Mouse (Mus musculus): ENCODE results near the gene Pmvk. TPM values are rescaled to one million over a fixed set of nuclear protein-coding genes. Genes with fewer than 3 reads are reported as not detected.

The Pmvk gene
- total RNA-seq (2021) (1 to 10 TPM; 6.7 to 7.5 TPM), polyA plus RNA-seq (2012; rRNA removed) (14.8 and 21.5 TPM in 2 replicates)
- long read RNA-seq, transcript Pmvk-201 (5 exons, 1,194 nt): major isoform, 11 of 14 reads
- long read RNA-seq, partial matches to known transcripts: 1 of 14 reads
- long read RNA-seq, other reads (novel, unspliced or antisense): 2 of 14 reads

DNA sequence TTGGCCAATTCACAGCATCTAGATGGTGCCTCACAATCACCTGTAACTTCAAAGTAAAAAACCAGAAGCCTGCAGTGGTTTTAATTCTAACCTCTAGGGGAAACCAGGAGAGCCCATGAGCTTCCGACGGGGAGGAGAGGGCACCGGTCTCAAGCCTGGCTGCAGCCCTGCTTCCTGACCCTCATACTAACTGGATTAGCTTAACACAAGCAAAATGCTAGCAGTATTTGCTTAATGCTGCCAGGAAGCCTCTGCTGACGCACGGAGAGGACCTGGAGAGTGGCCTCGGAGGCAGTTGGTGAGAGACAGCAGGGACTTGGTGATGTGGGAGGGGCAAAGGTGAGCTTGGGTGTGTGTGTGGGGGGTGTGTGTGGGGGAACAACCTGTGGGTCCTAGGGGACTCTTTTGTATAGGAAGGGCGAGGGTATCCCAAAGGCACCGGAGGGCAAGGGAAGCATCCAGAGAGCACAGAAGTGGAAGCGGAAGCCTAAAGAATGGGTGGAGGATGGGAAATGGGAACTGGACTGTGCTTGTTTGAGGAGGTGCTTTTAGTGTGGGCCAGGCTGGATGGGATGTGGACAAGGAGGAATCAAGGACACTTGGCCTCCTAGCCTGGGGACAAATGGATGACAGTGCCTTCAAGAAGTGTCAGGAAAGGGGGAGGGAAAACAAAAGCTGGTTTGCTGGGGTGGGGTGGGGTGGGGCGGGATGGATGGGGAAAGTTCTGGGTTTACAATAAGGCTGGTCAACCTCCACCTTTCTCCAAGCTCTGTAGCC, at the start of gene Pmvk:
TSS of gene Pmvk (plus strand) at position 141 of the 777 bp plus-strand sequence.
- Histone ChIP-seq H3K4me3 (no peak within 1 kb of the TSS), H3K36me3 (ENCODE audit: control insufficient read depth, insufficient read depth, low read length) (no peaks in the 10 kb centered on the region; the same call in 1 of the 2 replicates), H3K79me2 (replicated peaks; ENCODE audit: control insufficient read depth, insufficient read depth, low read length) (no peaks in the 10 kb centered on the region), H3K4me1 (ENCODE audit: control insufficient read depth, insufficient read depth, low read length) (no peaks in the 10 kb centered on the region; the same call in 1 of the 2 replicates), H3K27me3 (ENCODE audit: control insufficient read depth, insufficient read depth, low read length) (no peaks in the 10 kb centered on the region), H3K9ac (ENCODE audit: low read depth, low read length) (no peak within 1 kb of the TSS), H3K27ac (no peak within 1 kb of the TSS)
- DNase-seq: no peak
- 49% methylated on average over 10 of the region's 10 CpGs for WGBS
- no peak for TF ChIP-seq POLR2A (IDR thresholded peaks at IDR 0.05; ENCODE audit: insufficient read depth, low read depth, low read length)
- no peak for TF ChIP-seq CTCF (IDR thresholded peaks at IDR 0.05)
- TF ChIP-seq EP300 (IDR thresholded peaks at IDR 0.05; ENCODE audit: insufficient read depth, low read depth, low read length): no peak
- intact Hi-C loops (cut with DNase I): loop anchor here (5.0 kb wide), 2 partner anchors 42 to 273 kb away; partner anchors contain the start of gene Flad1

DNA sequence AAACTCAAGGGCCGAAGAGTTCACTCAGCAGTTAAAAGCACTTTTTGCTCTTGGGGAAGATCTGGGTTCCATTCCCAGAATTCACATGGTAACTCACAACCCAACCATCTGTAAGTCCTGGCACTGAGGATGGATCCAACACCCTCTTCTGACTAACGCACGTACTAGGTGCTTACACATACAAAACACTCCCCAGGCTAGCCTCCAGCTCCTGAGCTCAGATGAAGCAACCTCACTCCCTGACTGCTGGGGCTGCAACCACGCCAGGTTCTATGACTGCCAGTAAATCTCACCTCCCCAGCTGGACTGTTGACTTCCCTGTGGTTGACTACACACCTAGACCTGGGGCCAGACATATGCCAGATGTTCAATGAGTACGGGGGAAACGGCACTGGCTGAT, 47.5 kb upstream of the Pmvk start:
- H3K4me1 ChIP-seq (ENCODE audit: control insufficient read depth, insufficient read depth, low read length): peaks cover 2% of the 10 kb centered on the region; the same call in 1 of the 2 replicates
- TF ChIP-seq CTCF (IDR thresholded peaks at IDR 0.05): no peak
- no peak for TF ChIP-seq EP300 (IDR thresholded peaks at IDR 0.05; ENCODE audit: insufficient read depth, low read depth, low read length)
- no peak for TF ChIP-seq POLR2A (IDR thresholded peaks at IDR 0.05; ENCODE audit: insufficient read depth, low read depth, low read length)
- H3K9ac ChIP-seq (ENCODE audit: low read depth, low read length): no peak overlapping the region
- no peaks in the 10 kb centered on the region for H3K27me3 ChIP-seq (ENCODE audit: control insufficient read depth, insufficient read depth, low read length)
- H3K79me2 ChIP-seq (replicated peaks; ENCODE audit: control insufficient read depth, insufficient read depth, low read length): no peaks in the 10 kb centered on the region
- WGBS: 81% methylated on average over 6 of the region's 6 CpGs
- H3K36me3 ChIP-seq (ENCODE audit: control insufficient read depth, insufficient read depth, low read length): no peaks in the 10 kb centered on the region
- DNase-seq: no peak
- H3K27ac ChIP-seq: no peak overlapping the region
- H3K4me3 ChIP-seq: no peak overlapping the region
- intact Hi-C loops (cut with DNase I): no loop called here

DNA sequence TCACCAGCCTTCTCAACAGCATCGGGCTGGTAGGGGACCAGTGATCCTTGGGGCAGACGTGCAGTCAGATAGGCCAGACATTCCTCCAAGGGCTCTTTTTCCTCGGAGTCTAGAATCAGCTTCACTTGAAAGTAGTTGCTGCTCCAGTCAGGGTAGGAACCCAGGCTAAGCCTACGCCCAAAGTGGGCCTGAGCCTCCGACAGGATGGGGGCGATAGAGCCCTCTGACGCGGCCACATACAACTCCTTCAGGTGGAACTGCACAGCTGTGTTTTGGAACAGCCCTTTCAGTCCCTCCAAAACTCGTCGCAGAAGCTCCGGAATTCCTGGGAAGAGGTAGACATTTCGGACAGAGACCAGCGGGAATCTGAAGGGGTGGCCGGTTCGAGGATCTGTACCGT, 45.9 kb upstream of the Pmvk start:
- Histone ChIP-seq H3K36me3 (ENCODE audit: control insufficient read depth, insufficient read depth, low read length) (no peaks in the 10 kb centered on the region), H3K27me3 (ENCODE audit: control insufficient read depth, insufficient read depth, low read length) (no peaks in the 10 kb centered on the region)
- 72% methylated on average over 16 of the region's 16 CpGs for WGBS

DNA sequence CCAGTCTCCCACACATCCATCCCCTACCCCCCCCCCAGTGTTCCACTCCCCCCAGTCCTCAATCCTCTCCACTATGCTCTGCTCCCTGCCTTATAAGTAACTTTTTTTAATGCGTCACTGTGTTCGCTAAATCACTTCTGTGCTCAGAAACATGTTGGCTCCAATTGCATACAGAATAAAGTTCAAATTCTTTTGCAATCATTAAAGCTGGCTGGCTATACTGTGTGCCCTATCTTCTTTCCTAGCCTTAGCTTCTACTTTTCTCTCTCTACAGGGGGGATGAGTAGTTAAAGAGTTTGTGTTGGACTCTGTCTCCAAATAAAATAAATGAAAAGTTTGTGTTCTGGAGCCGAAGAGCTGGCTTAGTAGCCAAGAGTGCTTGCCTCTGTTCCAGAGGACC, 44.6 kb upstream of the Pmvk start:
- WGBS: 84% methylated on average over 3 of the region's 3 CpGs
- Histone ChIP-seq H3K36me3 (ENCODE audit: control insufficient read depth, insufficient read depth, low read length) (no peaks in the 10 kb centered on the region), H3K27ac (no peak overlapping the region), H3K4me1 (ENCODE audit: control insufficient read depth, insufficient read depth, low read length) (peaks cover 2% of the 10 kb centered on the region; the same call in 1 of the 2 replicates), H3K4me3 (no peak overlapping the region), H3K79me2 (replicated peaks; ENCODE audit: control insufficient read depth, insufficient read depth, low read length) (no peaks in the 10 kb centered on the region), H3K27me3 (ENCODE audit: control insufficient read depth, insufficient read depth, low read length) (no peaks in the 10 kb centered on the region), H3K9ac (ENCODE audit: low read depth, low read length) (no peak overlapping the region)
- intact Hi-C loops (cut with DNase I): loop anchor here (1.0 to 5.0 kb wide), 2 partner anchors 14 to 48 kb away; no protein-coding TSS in a partner anchor
- TF ChIP-seq POLR2A (IDR thresholded peaks at IDR 0.05; ENCODE audit: insufficient read depth, low read depth, low read length): no peak
- no peak for TF ChIP-seq EP300 (IDR thresholded peaks at IDR 0.05; ENCODE audit: insufficient read depth, low read depth, low read length)
- no peak for TF ChIP-seq CTCF (IDR thresholded peaks at IDR 0.05)
- no peak for DNase-seq

More for the DNA sequence above, 45.9 kb upstream of the Pmvk start:
- intact Hi-C loops (cut with DNase I): no loop called here
- Histone ChIP-seq H3K9ac (ENCODE audit: low read depth, low read length) (no peak overlapping the region), H3K4me3 (no peak overlapping the region), H3K4me1 (ENCODE audit: control insufficient read depth, insufficient read depth, low read length) (peaks cover 2% of the 10 kb centered on the region; the same call in 1 of the 2 replicates), H3K79me2 (replicated peaks; ENCODE audit: control insufficient read depth, insufficient read depth, low read length) (no peaks in the 10 kb centered on the region), H3K27ac (no peak overlapping the region)
- TF ChIP-seq CTCF (IDR thresholded peaks at IDR 0.05) (no peak), POLR2A (IDR thresholded peaks at IDR 0.05; ENCODE audit: insufficient read depth, low read depth, low read length) (no peak), EP300 (IDR thresholded peaks at IDR 0.05; ENCODE audit: insufficient read depth, low read depth, low read length) (no peak)
- DNase-seq: no peak

DNA sequence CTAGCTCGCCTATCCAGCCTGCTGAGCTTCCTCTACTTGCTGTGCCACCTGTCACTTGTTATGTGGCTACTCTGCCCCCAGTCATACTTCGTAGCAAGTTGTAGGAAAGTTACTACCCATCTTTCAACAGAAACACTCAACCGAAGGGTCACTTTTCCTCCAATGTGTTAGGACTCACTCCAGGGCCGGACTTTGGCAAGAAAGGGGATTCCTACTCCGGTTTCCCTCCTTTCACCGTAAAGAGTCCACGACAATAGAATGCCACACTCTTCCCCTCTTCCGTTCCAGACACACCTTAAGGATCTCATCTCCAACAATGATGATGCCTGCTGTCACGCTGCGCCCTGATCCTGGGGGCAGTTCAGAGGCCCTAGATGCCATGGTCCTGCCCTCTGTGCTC, 43.5 kb upstream of the Pmvk start:
- no peaks in the 10 kb centered on the region for H3K79me2 ChIP-seq (replicated peaks; ENCODE audit: control insufficient read depth, insufficient read depth, low read length)
- H3K4me3 ChIP-seq: peak overlapping the region; percentile 72
- TF ChIP-seq EP300 (IDR thresholded peaks at IDR 0.05; ENCODE audit: insufficient read depth, low read depth, low read length): no peak
- no peak for TF ChIP-seq POLR2A (IDR thresholded peaks at IDR 0.05; ENCODE audit: insufficient read depth, low read depth, low read length)
- no peak for TF ChIP-seq CTCF (IDR thresholded peaks at IDR 0.05)
- no peaks in the 10 kb centered on the region for H3K27me3 ChIP-seq (ENCODE audit: control insufficient read depth, insufficient read depth, low read length)
- H3K4me1 ChIP-seq (ENCODE audit: control insufficient read depth, insufficient read depth, low read length): peaks cover 2% of the 10 kb centered on the region; the same call in 1 of the 2 replicates
- H3K36me3 ChIP-seq (ENCODE audit: control insufficient read depth, insufficient read depth, low read length): no peaks in the 10 kb centered on the region
- 66% methylated on average over 10 of the region's 10 CpGs for WGBS
- no peak for DNase-seq
- H3K9ac ChIP-seq (ENCODE audit: low read depth, low read length): peak overlapping the region; percentile 79; the same call in 1 of the 2 replicates
- H3K27ac ChIP-seq: peak overlapping the region; percentile 91
- intact Hi-C loops (cut with DNase I): loop anchor here (5.0 kb wide), 1 partner anchor 46 kb away; no protein-coding TSS in a partner anchor
